Comparison of ENCODE assay signal across 8 mouse cellular contexts in the genomic region with DNA sequence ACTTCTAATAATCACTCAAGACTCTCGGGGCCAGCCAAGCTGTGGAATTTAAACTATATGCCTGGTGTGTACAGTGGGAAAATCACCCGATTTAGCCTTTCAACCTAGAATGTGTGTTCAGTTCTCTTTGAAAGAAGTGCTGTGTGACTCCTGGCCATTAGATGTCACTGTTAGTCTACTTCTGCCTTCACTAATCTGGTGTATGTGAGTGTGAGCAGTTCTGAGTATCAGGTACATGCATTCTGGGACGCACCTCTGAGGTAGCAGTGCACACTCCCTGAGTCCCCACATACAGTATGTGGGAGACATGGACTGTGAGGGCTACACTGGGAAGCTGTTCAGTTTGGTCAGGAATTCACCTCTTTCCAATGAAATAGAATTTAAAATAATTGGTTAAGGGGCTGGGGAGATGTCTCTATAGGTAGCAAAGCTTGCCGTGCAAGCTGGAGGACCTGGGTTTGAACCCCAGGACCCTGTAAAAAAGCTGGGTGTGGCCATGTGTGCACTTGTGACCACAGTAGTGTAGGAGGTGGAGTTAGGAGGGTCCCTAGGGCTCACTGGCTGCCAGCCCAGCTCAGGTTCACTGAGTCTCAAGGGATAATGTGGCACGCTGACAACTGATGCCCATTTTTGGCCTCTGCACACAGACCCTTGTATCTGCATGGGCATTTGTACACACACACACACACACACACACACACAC. TPM values are rescaled to one million over a fixed set of nuclear protein-coding genes. Genes with fewer than 3 reads are reported as not detected.
DNase-seq lines count a peak whose midpoint lies in the region; ATAC-seq and TF ChIP-seq lines count a peak whose summit lies in the region.

No protein-coding gene starts in this region.

- no peak overlapping the region for H3K27ac ChIP-seq in intestine, embryonic 15.5 days
- H3K27ac ChIP-seq in intestine, embryonic 16.5 days (ENCODE audit: low read length), result no peak overlapping the region
- no peak overlapping the region for H3K27ac ChIP-seq in ES-E14 (ENCODE audit: insufficient read depth, low read depth, low read length, poor library complexity, severe bottlenecking)
- H3K27ac ChIP-seq in intestine, postnatal 0 days (ENCODE audit: low read depth, low read length), result no peak overlapping the region

- WGBS in intestine, embryonic 15.5 days, result 52% methylated on average over 5 of the region's 5 CpGs
- 53% methylated on average over 5 of the region's 5 CpGs for WGBS in intestine, embryonic 16.5 days
- 54% methylated on average over 5 of the region's 5 CpGs for WGBS in intestine, postnatal 0 days

- DNase-seq in ES-E14 (ENCODE audit: low read depth, low spot score), result peak; percentile 17
- DNase-seq in cerebellum, postnatal 14 days, result peak; percentile 40 to 56
- peak; percentile 38 for DNase-seq in lung, postnatal 36 days
- DNase-seq in urinary bladder, postnatal 10 days (ENCODE audit: low spot score), result no peak
- DNase-seq in ovary, postnatal 14 days (ENCODE audit: low spot score), result no peak

- ATAC-seq in intestine, embryonic 15.5 days, result peak; percentile 20; the same call in 1 of the 2 replicates
- no peak for ATAC-seq in intestine, embryonic 16.5 days
- no peak for ATAC-seq in intestine, postnatal 0 days

- H3K4me2 ChIP-seq in intestine, embryonic 15.5 days (replicated peaks), result no peak overlapping the region
- H3K4me2 ChIP-seq in intestine, embryonic 16.5 days (ENCODE audit: low read depth, low read length), result no peak overlapping the region
- H3K4me2 ChIP-seq in intestine, postnatal 0 days (replicated peaks; ENCODE audit: low read depth), result no peak overlapping the region

- in situ Hi-C loops in ES-E14 (cut with MboI; ENCODE audit: low sequenced_read_pairs in 2 of 2, unreplicated experiment in 2 of 2), result loop anchor here in 1 of 2 experiments (10.0 kb wide), 1 partner anchor 373 kb away; no protein-coding TSS in a partner anchor

- peak; percentile 78 for TF ChIP-seq CTCF in intestine, postnatal 0 days (IDR thresholded peaks at IDR 0.05; ENCODE audit: low read depth)

- H3K4me3 ChIP-seq in intestine, embryonic 15.5 days (replicated peaks), result no peak overlapping the region
- H3K4me3 ChIP-seq in intestine, embryonic 16.5 days (ENCODE audit: low read length), result no peak overlapping the region
- H3K4me3 ChIP-seq in ES-E14 (ENCODE audit: insufficient read depth in 1 of 2, low read depth in 1 of 2, low read length in 2 of 2, poor library complexity in 1 of 2, severe bottlenecking in 1 of 2), result no peak overlapping the region
- H3K4me3 ChIP-seq in intestine, postnatal 0 days (ENCODE audit: low read depth, low read length), result no peak overlapping the region

- no peaks in the 10 kb centered on the region for H3K36me3 ChIP-seq in intestine, embryonic 15.5 days
- H3K36me3 ChIP-seq in intestine, embryonic 16.5 days (ENCODE audit: control insufficient read depth, insufficient read depth, low read length), result no peaks in the 10 kb centered on the region
- H3K36me3 ChIP-seq in ES-E14 (ENCODE audit: control insufficient read depth, insufficient read depth, low read length, poor library complexity, severe bottlenecking), result no peaks in the 10 kb centered on the region
- no peaks in the 10 kb centered on the region for H3K36me3 ChIP-seq in intestine, postnatal 0 days (ENCODE audit: control insufficient read depth, insufficient read depth)

- H3K9me3 ChIP-seq in intestine, embryonic 15.5 days, result no peaks in the 10 kb centered on the region
- H3K9me3 ChIP-seq in intestine, embryonic 16.5 days (ENCODE audit: control insufficient read depth, low read length), result no peaks in the 10 kb centered on the region
- no peaks in the 10 kb centered on the region for H3K9me3 ChIP-seq in ES-E14 (ENCODE audit: control insufficient read depth, insufficient read depth, low read depth, low read length)
- H3K9me3 ChIP-seq in intestine, postnatal 0 days (ENCODE audit: control insufficient read depth), result no peaks in the 10 kb centered on the region

- H3K9ac ChIP-seq in intestine, embryonic 15.5 days, result no peak overlapping the region
- no peak overlapping the region for H3K9ac ChIP-seq in intestine, embryonic 16.5 days (ENCODE audit: low read depth, low read length)
- no peak overlapping the region for H3K9ac ChIP-seq in ES-E14 (ENCODE audit: insufficient read depth, low read depth, low read length, poor library complexity, severe bottlenecking)
- H3K9ac ChIP-seq in intestine, postnatal 0 days (ENCODE audit: low read depth, low read length), result no peak overlapping the region

- H3K4me1 ChIP-seq in intestine, embryonic 15.5 days (replicated peaks), result no peaks in the 10 kb centered on the region
- no peaks in the 10 kb centered on the region for H3K4me1 ChIP-seq in intestine, embryonic 16.5 days (ENCODE audit: control insufficient read depth, insufficient read depth, low read length)
- H3K4me1 ChIP-seq in ES-E14 (ENCODE audit: control insufficient read depth in 2 of 2, insufficient read depth in 2 of 2, low read length in 2 of 2, poor library complexity in 1 of 2), result no peaks in the 10 kb centered on the region
- no peaks in the 10 kb centered on the region for H3K4me1 ChIP-seq in intestine, postnatal 0 days (replicated peaks; ENCODE audit: control insufficient read depth, insufficient read depth, low read length)

- H3K27me3 ChIP-seq in intestine, embryonic 15.5 days (replicated peaks), result no peaks in the 10 kb centered on the region
- no peaks in the 10 kb centered on the region for H3K27me3 ChIP-seq in intestine, embryonic 16.5 days (replicated peaks; ENCODE audit: control insufficient read depth, insufficient read depth, low read length)
- H3K27me3 ChIP-seq in intestine, postnatal 0 days (replicated peaks; ENCODE audit: control insufficient read depth, insufficient read depth, low read length), result no peaks in the 10 kb centered on the region

TF ChIP-seq in ES-E14, 5 proteins besides CTCF, POLR2A, EP300 and RAD21:
- TF ChIP-seq ZC3H11A (IDR thresholded peaks at IDR 0.05; ENCODE audit: borderline replicate concordance, low read depth, low read length), result peak; percentile 39; the same call in 1 of the 2 replicates
- TF ChIP-seq ZNF384 (IDR thresholded peaks at IDR 0.05; ENCODE audit: low read depth, low read length), result no peak

RNA-seq across cellular contexts. Expression of a gene that starts 51.0 kb away (rescaled TPM):
- polyA plus RNA-seq in intestine, embryonic 15.5 days (2015; fragmentation: Nextera tagmentation; extraction: Ambion mirVana), result 15.6 and 18.4 TPM in 2 replicates
- 13.2 and 14.6 TPM in 2 replicates for polyA plus RNA-seq in intestine, embryonic 16.5 days (2015; fragmentation: Nextera tagmentation; extraction: Ambion mirVana)
- total RNA-seq in ES-E14 (2012; rRNA removed), result 5.3 and 8.3 TPM in 2 replicates
- 8.2 and 8.7 TPM in 2 replicates for polyA plus RNA-seq in intestine, postnatal 0 days (2015; fragmentation: Nextera tagmentation; extraction: Ambion mirVana)

RNA-seq across cellular contexts. Expression of a gene that starts 51.1 kb away (rescaled TPM):
- polyA plus RNA-seq in intestine, embryonic 15.5 days (2015; fragmentation: Nextera tagmentation; extraction: Ambion mirVana), result 1,422 and 1,510 TPM in 2 replicates
- polyA plus RNA-seq in intestine, embryonic 16.5 days (2015; fragmentation: Nextera tagmentation; extraction: Ambion mirVana), result 1,842 and 2,069 TPM in 2 replicates
- 210 and 259 TPM in 2 replicates for total RNA-seq in ES-E14 (2012; rRNA removed)
- polyA plus RNA-seq in intestine, postnatal 0 days (2015; fragmentation: Nextera tagmentation; extraction: Ambion mirVana), result 3,066 and 3,164 TPM in 2 replicates

Comparison
In these comparisons a context has a peak if more than half of its experiments do, and no peak if none do; other contexts are left out.
1. DNase-seq: peak in ES-E14 (single experiment), cerebellum, postnatal 14 days (2 of 2) and lung, postnatal 36 days (single experiment); none in urinary bladder, postnatal 10 days (single experiment) and ovary, postnatal 14 days (single experiment).